Mouse (Mus musculus): ENCODE measurements at regions not wholly inside any gene's neighbourhood (a gene's known extent, or its start where the extent isn't known, plus 50 kb on each side); places are given as distances from the start of the nearest gene placed in this dataset.

GRCm38 (mm10) chr10:125895744-125896482, 70.1 kb upstream of the Lrig3 start:
- DNase-seq (ENCODE audit: low spot score) (no peak), ATAC-seq (no peak)
- no peaks in the 10 kb centered on the region for H3K9me3 ChIP-seq (ENCODE audit: low read length)
- WGBS, result 53% methylated on average over 7 of the region's 7 CpGs
- no peaks in the 10 kb centered on the region for H3K27me3 ChIP-seq (ENCODE audit: insufficient read depth, low read length)
- H3K9ac ChIP-seq (replicated peaks; ENCODE audit: low read length), result no peak overlapping the region
- no peaks in the 10 kb centered on the region for H3K36me3 ChIP-seq (ENCODE audit: insufficient read depth, low read length)
- TF ChIP-seq CTCF (IDR thresholded peaks at IDR 0.05; ENCODE audit: low read depth), result no peak
- no peak overlapping the region for H3K4me2 ChIP-seq (ENCODE audit: low read depth, low read length)
- H3K4me3 ChIP-seq (ENCODE audit: low read length), result no peak overlapping the region
- H3K27ac ChIP-seq, result no peak overlapping the region
- no peaks in the 10 kb centered on the region for H3K4me1 ChIP-seq (ENCODE audit: insufficient read depth, low read length)

- Histone ChIP-seq H3K36me3 (ENCODE audit: insufficient read depth, low read length) (no peaks in the 10 kb centered on the region), H3K27me3 (ENCODE audit: insufficient read depth, low read length) (no peaks in the 10 kb centered on the region), H3K4me2 (ENCODE audit: low read depth, low read length) (no peak overlapping the region), H3K4me1 (ENCODE audit: insufficient read depth, low read length) (no peaks in the 10 kb centered on the region), H3K4me3 (ENCODE audit: low read length) (no peak overlapping the region), H3K9me3 (ENCODE audit: low read length) (no peaks in the 10 kb centered on the region), H3K9ac (replicated peaks; ENCODE audit: low read length) (no peak overlapping the region), H3K27ac (no peak overlapping the region)
- no peak for DNase-seq (ENCODE audit: low spot score)
- no peak for ATAC-seq
- WGBS, result 74% methylated on average over 5 of the region's 5 CpGs
- TF ChIP-seq CTCF (IDR thresholded peaks at IDR 0.05; ENCODE audit: low read depth), result no peak
Observed at GRCm38 (mm10) chr10:125896646-125897045, 69.3 kb upstream of the Lrig3 start.

DNA sequence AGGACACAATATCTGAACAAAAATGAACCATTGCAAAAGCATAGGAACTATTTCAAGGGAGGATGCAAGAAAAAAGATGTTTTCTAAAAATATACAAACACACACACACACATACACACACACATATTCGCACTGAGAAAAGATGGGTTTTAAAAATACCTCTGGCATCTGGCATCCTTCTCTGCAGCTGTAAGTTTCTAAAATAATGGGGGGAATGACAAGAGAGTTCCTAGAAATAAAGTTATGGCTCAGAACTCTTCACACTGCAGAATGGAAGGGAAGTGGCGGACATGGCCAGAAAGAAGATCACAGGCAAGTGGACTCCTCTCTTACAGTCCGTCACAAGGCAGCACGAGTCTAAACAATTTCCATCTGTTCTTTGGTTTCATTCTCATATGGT, 66.5 kb upstream of the Lrig3 start:
- DNase-seq (ENCODE audit: low spot score) (no peak), ATAC-seq (no peak)
- Histone ChIP-seq H3K4me2 (ENCODE audit: low read depth, low read length) (no peak overlapping the region), H3K9ac (replicated peaks; ENCODE audit: low read length) (no peak overlapping the region), H3K9me3 (ENCODE audit: low read length) (no peaks in the 10 kb centered on the region), H3K4me3 (ENCODE audit: low read length) (no peak overlapping the region), H3K27ac (no peak overlapping the region), H3K27me3 (ENCODE audit: insufficient read depth, low read length) (no peaks in the 10 kb centered on the region), H3K4me1 (ENCODE audit: insufficient read depth, low read length) (no peaks in the 10 kb centered on the region), H3K36me3 (ENCODE audit: insufficient read depth, low read length) (no peaks in the 10 kb centered on the region)
- whole genome bisulfite sequencing, result 89% methylated on average over 4 of the region's 4 CpGs
- no peak for TF ChIP-seq CTCF (IDR thresholded peaks at IDR 0.05; ENCODE audit: low read depth)

GRCm38 (mm10) chr10:125900562-125900961, 65.4 kb upstream of the Lrig3 start:
- H3K9ac ChIP-seq (replicated peaks; ENCODE audit: low read length), result no peak overlapping the region
- no peaks in the 10 kb centered on the region for H3K27me3 ChIP-seq (ENCODE audit: insufficient read depth, low read length)
- no peak for ATAC-seq
- no peaks in the 10 kb centered on the region for H3K36me3 ChIP-seq (ENCODE audit: insufficient read depth, low read length)
- H3K9me3 ChIP-seq (ENCODE audit: low read length), result no peaks in the 10 kb centered on the region
- DNase-seq (ENCODE audit: low spot score), result no peak
- H3K27ac ChIP-seq, result no peak overlapping the region
- no peak overlapping the region for H3K4me2 ChIP-seq (ENCODE audit: low read depth, low read length)
- WGBS, result 91% methylated on average over 2 of the region's 2 CpGs
- TF ChIP-seq CTCF (IDR thresholded peaks at IDR 0.05; ENCODE audit: low read depth), result no peak
- no peaks in the 10 kb centered on the region for H3K4me1 ChIP-seq (ENCODE audit: insufficient read depth, low read length)
- H3K4me3 ChIP-seq (ENCODE audit: low read length), result no peak overlapping the region

DNA sequence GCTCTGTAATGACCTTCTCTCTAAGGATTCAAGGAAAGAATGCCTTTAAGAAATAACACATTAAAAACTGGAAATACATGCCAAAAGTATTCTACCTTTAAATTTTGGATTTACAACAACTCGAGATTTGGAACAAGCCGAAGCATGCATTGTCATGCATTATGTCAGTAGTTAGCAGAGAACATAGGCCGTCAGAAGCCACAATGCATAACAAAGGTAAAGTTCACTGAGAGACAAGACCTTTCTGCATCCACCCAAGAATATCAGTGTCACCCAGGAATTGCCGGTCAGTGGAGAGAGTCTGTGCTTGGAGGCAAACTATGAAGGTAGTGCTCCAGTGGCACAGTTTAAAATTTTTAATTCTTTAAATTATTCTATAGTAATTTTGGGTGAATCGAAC, 63.3 kb upstream of the Lrig3 start:
- Histone ChIP-seq H3K27ac (no peak overlapping the region), H3K27me3 (ENCODE audit: insufficient read depth, low read length) (no peaks in the 10 kb centered on the region), H3K4me1 (ENCODE audit: insufficient read depth, low read length) (no peaks in the 10 kb centered on the region), H3K4me2 (ENCODE audit: low read depth, low read length) (no peak overlapping the region), H3K9me3 (ENCODE audit: low read length) (no peaks in the 10 kb centered on the region), H3K36me3 (ENCODE audit: insufficient read depth, low read length) (no peaks in the 10 kb centered on the region), H3K9ac (replicated peaks; ENCODE audit: low read length) (no peak overlapping the region), H3K4me3 (ENCODE audit: low read length) (no peak overlapping the region)
- WGBS, result 78% methylated on average over 5 of the region's 5 CpGs
- DNase-seq (ENCODE audit: low spot score) (no peak), ATAC-seq (no peak)
- TF ChIP-seq CTCF (IDR thresholded peaks at IDR 0.05; ENCODE audit: low read depth), result no peak

DNA sequence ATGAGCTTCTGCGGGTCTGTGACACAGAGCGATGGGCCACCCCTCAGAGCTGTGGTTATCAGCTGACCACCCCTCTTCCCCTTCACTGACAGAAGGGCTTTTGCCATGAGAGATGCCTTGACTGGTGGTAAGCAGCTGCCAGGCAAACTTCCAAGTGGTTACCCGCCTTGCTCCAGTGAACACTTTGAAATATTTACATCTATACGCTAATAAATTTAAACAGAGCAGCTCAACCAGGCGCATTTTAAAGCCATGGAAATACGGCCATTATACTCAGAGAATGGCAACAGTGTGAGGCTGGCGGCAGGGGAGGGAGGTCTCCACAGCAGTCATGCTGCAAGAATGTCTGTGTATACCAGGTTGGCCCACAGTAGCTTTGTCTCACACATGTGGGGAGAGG, 53.8 kb upstream of the Lrig3 start:
- H3K9me3 ChIP-seq (ENCODE audit: low read length), result no peaks in the 10 kb centered on the region
- H3K4me2 ChIP-seq (ENCODE audit: low read depth, low read length), result no peak overlapping the region
- no peak overlapping the region for H3K9ac ChIP-seq (replicated peaks; ENCODE audit: low read length)
- 31% methylated on average over 7 of the region's 7 CpGs for WGBS
- H3K4me3 ChIP-seq (ENCODE audit: low read length), result no peak overlapping the region
- no peak for TF ChIP-seq CTCF (IDR thresholded peaks at IDR 0.05; ENCODE audit: low read depth)
- H3K27me3 ChIP-seq (ENCODE audit: insufficient read depth, low read length), result no peaks in the 10 kb centered on the region
- no peaks in the 10 kb centered on the region for H3K36me3 ChIP-seq (ENCODE audit: insufficient read depth, low read length)
- DNase-seq (ENCODE audit: low spot score), result peak; percentile 29
- no peaks in the 10 kb centered on the region for H3K4me1 ChIP-seq (ENCODE audit: insufficient read depth, low read length)
- no peak overlapping the region for H3K27ac ChIP-seq
- 0 out of 2 replicates have a peak, but pooled peaks have one; percentile 45 for ATAC-seq

Data from hindbrain, postnatal 0 days (tissue).